Mouse (Mus musculus) pancreas, adult 10 weeks (tissue): ENCODE data around the gene Camsap2. TPM values are rescaled to one million over a fixed set of nuclear protein-coding genes. Genes with fewer than 3 reads are reported as not detected.

ENCODE experiments used
- polyA plus RNA-seq: library from polyadenylated mRNA; stranded (reverse); fragments of 350-450 nt; fragmentation: Illumina TruSeq; extraction: RNeasy Lipid Tissue Mini Kit (QIAGEN cat#74804); gene quantifications from one replicate; pipeline ENCODE4 v1.2.3, GENCODE M21; 2015; ENCODE audit warnings: low read depth, low replicate concordance; ENCODE audit not compliant: insufficient read depth

Gene Camsap2
- polyA plus RNA-seq, result 4.8 TPM

DNA sequence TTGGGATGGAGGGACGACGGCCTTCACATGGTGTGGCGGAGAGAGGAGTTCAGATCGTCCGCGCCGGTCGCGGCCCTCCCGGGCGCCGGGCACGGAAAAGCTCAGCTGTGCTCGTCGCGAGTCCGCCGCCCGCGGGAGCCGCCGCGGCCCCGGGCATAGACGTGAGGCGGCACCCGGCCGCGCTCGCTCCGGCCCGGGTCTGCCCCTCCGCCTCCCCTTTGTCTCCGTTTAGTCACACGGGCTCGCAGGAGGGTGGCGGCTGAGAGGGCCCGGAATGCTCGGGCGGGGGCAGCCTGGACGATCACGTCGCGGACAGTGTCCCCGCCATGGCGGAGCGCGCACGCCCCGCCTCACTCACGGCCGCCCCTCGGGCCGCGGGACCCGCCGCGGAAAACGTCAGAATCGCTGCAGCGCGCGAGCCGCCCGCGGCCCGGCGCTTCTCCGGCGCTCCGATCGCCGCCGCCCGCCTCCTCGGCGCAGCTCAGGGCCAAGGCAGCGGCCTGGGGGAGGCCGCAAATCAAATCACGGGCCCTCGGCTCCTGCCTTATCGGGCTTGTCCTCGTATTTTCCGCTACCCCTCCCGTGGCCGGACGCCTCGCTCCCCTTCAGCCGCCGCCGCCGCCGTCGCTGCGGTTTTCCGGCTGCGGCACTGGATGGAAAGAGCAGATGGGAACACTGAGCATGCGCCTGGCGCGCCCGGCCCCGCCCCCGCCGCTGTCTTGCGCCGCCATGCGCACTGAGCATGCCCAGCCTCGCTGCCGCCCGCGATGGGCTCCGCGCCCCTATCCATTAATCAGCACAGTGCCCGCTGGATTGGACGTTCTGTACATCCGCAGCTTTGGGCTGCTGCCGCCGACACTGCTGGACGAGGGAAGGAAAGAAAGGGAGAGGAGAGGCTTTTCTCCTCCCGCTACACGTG is at the start of gene Camsap2:
Gene Camsap2, minus strand, starts transcription at position 651 of the 919 bp plus-strand sequence.

DNA sequence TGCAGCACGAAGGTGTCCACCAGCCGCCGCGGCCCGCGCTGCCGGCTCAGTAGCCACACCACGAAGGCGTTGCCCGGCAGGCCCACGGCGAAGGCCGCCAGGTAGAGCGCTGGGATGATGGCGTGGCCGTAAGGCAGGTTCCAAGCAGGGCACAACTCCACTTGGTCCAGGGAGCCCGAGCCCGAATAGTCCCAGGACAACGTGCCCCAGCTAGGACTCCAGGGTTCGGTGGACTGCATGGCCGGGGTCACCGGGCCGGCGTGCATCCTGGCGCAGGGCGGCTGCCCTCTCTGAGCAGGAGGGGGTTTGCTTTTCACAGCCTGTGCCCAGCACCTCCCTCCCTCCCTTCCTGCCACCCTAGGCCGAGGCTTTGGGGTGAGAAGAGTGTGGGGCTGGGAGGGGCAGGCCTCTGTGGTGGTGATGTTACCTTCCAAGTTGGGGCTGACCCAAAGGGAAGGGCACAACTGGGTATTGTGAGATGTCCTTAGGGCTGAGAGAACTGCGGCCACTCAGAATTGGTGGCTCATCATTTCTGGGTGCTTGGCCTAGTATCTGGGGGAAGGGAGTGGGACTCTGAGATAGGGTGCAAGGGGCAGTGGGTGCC is 85.2 kb downstream of the Camsap2 start, which contains the start of gene Gpr25:
Gene Gpr25, minus strand, starts transcription at position 239 of the 604 bp plus-strand sequence.

DNA sequence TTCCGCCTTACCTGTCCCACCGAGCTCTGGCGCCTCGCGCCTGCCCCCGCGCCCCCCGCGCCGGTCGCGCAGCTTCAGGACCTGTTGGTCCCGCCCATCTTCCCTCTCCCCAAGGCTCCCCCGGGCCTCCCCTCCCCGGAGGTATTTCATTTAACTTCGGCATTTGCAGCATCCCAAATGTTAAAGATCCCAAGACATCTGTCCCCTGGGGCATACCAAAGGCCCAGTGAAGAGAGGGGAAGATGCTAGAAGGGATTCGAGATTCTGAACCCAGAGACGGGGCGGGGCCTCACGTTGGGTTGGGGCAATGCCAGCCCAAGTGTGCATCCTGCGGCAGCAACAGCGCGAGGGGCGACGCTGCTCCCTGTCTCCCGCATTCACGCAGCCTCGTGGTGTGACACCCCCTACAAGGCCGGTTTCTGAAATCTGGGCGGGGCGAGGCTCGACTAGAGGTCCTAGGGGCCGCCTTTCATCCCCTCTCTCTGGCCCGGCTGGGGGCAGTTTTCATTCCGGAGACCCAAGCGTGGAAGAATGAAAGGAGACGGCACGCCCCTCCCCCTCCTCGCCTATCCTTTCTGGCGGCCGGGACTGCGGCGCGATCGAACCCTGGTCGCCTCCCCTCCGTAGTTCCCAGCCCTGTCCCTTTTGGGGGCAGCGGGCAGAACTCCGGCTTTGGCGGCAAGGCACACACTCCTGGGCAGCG is 111.9 kb downstream of the Camsap2 start, which contains the start of gene Inava:
Gene Inava, minus strand, starts transcription at position 373 of the 703 bp plus-strand sequence.

Other genes starting within 250 kb of the Camsap2 start
- gene Kif21b, start 214.7 kb downstream of the Camsap2 start, polyA plus RNA-seq, result 0.61 TPM
- gene Mroh3, start 133.3 kb downstream of the Camsap2 start, polyA plus RNA-seq, result not detected
- 2.9 TPM for gene Inava, start 111.8 kb downstream of the Camsap2 start, polyA plus RNA-seq
- not detected for gene Gpr25, start 85.2 kb downstream of the Camsap2 start, polyA plus RNA-seq
- 1.1 TPM for gene Ddx59, start 69.2 kb upstream of the Camsap2 start, polyA plus RNA-seq
- gene Kif14, start 120.2 kb upstream of the Camsap2 start, polyA plus RNA-seq, result not detected